Mouse (Mus musculus): ENCODE results near the gene Crp.

GRCm38 (mm10) chr1:172779195-172779594, 81.3 kb downstream of the Crp start:
- TF ChIP-seq CTCF (conservative IDR thresholded peaks at IDR 0.05; ENCODE audit: insufficient read depth, insufficient read length, low read depth, low read length) (no peak), POLR2A (IDR thresholded peaks at IDR 0.05; ENCODE audit: low read depth, low read length) (no peak)

Measured in kidney, adult 2 months (tissue).